Mouse (Mus musculus): Measurements from ENCODE around the gene Btbd3.

DNA sequence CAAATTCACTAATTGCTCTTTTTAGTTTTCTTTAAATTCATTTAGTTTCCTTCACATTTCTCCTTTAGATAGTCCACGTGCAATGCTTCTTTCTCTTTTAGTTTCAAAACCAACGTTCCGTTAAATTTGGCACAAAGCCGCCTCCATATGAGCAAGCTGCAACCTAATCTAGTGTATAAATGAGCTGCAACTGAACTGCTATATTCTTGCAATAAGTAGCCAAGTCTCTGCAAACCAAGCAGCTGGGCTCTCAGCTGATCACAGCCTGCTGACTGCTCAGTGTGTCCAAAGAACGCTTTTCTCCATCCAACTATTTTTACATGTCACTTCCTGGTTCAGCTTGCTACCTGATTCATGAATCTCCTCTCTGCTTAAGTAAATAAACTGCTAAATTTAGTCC lies 295.2 kb downstream of the Btbd3 start:
- TF ChIP-seq CTCF (IDR thresholded peaks at IDR 0.05; ENCODE audit: low read depth, low read length) (no peak), GATA2 (IDR thresholded peaks at IDR 0.05; ENCODE audit: borderline replicate concordance, low read depth, low read length) (no peak), TAL1 (conservative IDR thresholded peaks at IDR 0.05; ENCODE audit: low read depth, low read length) (no peak), GATA1 (IDR thresholded peaks at IDR 0.05; ENCODE audit: borderline replicate concordance, low read length) (no peak), POLR2AphosphoS5 (IDR thresholded peaks at IDR 0.05; ENCODE audit: insufficient replicate concordance, low read depth, low read length) (no peak)

Data from G1E (cell line).